Mouse (Mus musculus): ENCODE data around the gene H3f3b.
"Not testable (repeated sequence)": the region's sequence is repeated elsewhere in the genome, so short reads cannot be mapped to it uniquely, and the experiment has no call there.

Gene H3f3b

GRCm38 (mm10) chr11:116021328-116022220 is 6.2 kb downstream of the H3f3b start:
- no peak for DNase-seq (ENCODE audit: low read depth, low spot score)

GRCm38 (mm10) chr11:116020519-116020922 is 7.2 kb downstream of the H3f3b start:
- DNase-seq (ENCODE audit: low read depth, low spot score): no peak

- no peak for DNase-seq (ENCODE audit: low read depth, low spot score)
These were observed 7.8 kb downstream of the H3f3b start for GRCm38 (mm10) chr11:116019976-116020411.

- DNase-seq (ENCODE audit: low read depth, low spot score): no peak
These were observed 8.4 kb downstream of the H3f3b start for GRCm38 (mm10) chr11:116019360-116019791.

GRCm38 (mm10) chr11:116018867-116019266 is 8.9 kb downstream of the H3f3b start:
- DNase-seq (ENCODE audit: low read depth, low spot score): not testable (repeated sequence)

GRCm38 (mm10) chr11:116018106-116018505 is 9.7 kb downstream of the H3f3b start:
- no peak for DNase-seq (ENCODE audit: low read depth, low spot score)

GRCm38 (mm10) chr11:116014821-116015220 is 12.9 kb downstream of the H3f3b start:
- DNase-seq (ENCODE audit: low read depth, low spot score): no peak

GRCm38 (mm10) chr11:116012262-116012947 is 15.4 kb downstream of the H3f3b start, which contains the start of gene Galk1:
Galk1 (minus strand) TSS chr11:116012719.
- DNase-seq (ENCODE audit: low read depth, low spot score): no peak

- DNase-seq (ENCODE audit: low read depth, low spot score): no peak
These were observed 16.1 kb downstream of the H3f3b start for GRCm38 (mm10) chr11:116011529-116012261.

- no peak for DNase-seq (ENCODE audit: low read depth, low spot score)
These were observed 16.8 kb downstream of the H3f3b start for GRCm38 (mm10) chr11:116010948-116011347.

- DNase-seq (ENCODE audit: low read depth, low spot score): no peak
These were observed 17.6 kb downstream of the H3f3b start for GRCm38 (mm10) chr11:116010146-116010545.

GRCm38 (mm10) chr11:116009661-116010060 is 18.1 kb downstream of the H3f3b start:
- DNase-seq (ENCODE audit: low read depth, low spot score): no peak

- no peak for DNase-seq (ENCODE audit: low read depth, low spot score)
These were observed 18.9 kb downstream of the H3f3b start for GRCm38 (mm10) chr11:116008832-116009375.

GRCm38 (mm10) chr11:116008411-116008810 is 19.4 kb downstream of the H3f3b start:
- no peak for DNase-seq (ENCODE audit: low read depth, low spot score)

- DNase-seq (ENCODE audit: low read depth, low spot score): no peak
These were observed 20.5 kb downstream of the H3f3b start for GRCm38 (mm10) chr11:116007095-116007850.

GRCm38 (mm10) chr11:116005701-116006419 is 21.9 kb downstream of the H3f3b start:
- no peak for DNase-seq (ENCODE audit: low read depth, low spot score)

- no peak for DNase-seq (ENCODE audit: low read depth, low spot score)
These were observed 22.7 kb downstream of the H3f3b start for GRCm38 (mm10) chr11:116004840-116005700.

GRCm38 (mm10) chr11:116004186-116004823 is 23.5 kb downstream of the H3f3b start:
- no peak for DNase-seq (ENCODE audit: low read depth, low spot score)

- DNase-seq (ENCODE audit: low read depth, low spot score): no peak
These were observed 24.9 kb downstream of the H3f3b start for GRCm38 (mm10) chr11:116002894-116003293.
